Mouse (Mus musculus) cerebellum, adult 9-11 months (tissue): ENCODE data around the gene Daam1.

Experiments used
- DNase-seq: peaks from one replicate; pipeline ENCODE4 v3.0.0; 2022

Gene Daam1

DNA sequence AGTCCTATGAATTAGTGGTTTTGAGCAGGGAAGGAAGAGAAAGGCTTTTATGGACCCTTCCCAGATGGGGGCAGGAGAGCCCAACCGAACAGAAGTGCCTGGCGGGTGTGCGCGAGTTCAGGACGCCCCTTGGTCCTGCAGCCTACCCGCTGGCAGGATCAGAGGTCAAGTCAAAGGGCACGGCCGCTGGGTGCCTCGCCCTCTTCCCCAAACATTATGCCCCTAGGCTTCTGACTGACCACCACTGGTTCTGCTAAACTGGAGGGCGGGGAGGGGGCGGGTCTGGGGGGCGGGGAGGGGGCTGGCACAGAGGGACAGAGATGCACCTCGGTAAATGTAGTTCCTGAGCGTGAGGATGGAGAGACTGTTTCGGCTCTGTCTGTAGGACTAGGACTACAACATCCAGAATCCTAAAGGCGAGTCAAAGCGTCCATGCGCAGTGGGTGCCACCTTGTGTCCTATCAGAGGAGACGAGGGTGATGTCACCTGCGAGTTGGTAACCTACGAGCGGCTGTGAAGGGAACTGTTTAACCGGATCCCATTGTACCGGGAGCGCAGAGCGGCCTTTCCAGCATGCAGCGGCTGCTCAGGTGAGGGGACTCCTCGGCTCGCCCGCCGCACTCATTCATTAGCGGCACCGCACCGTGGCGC, at the start of gene Daam1:
Daam1 (plus strand) TSS at position 472 of the 651 bp plus-strand sequence.
- DNase-seq, result peak; percentile 99

DNA sequence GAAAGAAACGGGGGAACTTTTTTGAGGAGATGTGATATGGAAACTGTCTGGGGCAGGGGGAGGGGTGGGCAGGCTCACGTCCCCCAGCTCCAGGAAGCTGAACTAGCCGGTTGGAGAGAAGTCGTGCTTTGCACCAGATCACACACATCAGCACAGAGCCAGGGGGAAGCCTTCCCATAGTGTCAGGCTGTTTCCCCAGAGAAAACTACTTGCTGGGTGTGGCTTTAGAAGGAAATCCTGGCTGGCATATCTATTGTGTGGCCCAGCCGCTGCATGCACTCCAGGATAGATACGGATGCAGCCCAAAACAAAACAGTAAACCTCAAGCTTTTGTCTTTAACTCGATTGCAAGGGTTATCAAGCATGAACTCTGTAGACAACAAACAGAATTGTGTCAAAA, 49.7 kb upstream of the Daam1 start:
- DNase-seq, result no peak

DNA sequence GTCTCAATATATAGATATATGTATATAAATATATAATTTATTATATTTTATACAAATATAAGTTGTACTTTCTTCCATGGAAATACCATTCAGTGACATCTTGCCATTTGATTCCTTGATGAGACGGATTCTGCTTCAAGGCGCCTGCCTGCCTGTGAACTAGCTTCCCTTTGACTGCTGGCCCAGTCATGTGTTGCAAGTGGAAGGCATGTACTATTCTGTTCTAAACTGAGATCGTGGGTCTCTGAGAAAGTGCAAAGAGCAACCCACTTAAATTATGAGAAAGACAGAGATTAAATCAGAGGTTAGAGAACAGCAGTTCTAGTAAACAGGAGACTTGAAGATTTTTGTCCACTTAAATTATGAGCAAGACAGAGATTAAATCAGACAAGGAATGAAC, 46.9 kb upstream of the Daam1 start:
- DNase-seq, result no peak

DNA sequence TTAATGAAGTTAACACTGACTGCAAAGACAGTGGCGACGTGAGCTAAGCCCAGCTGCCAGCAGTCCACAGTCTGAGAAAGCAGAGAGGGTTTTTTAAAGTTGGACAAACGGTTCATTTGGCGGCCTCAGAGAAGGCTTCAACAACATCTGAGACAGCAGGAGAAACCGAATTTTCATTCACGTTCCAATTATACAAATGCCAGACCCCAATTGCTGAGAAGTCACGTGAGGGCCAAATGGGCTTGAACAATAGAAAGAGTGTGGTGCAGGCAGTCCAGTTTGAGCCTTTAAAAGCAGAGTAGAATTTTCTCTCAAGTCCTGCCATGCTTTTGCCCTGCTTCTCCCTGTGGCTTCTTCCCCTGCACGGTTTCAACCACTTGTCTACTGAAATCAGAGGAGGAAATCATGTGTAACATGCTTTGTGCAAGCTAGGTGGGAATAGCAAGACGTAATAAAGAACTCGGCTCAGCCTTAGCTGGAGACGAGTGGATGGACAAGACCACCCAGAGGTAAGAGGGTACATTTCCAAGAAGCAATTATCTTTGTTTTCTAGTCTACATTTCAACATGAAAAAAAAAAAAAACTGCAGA, 46.1 kb upstream of the Daam1 start:
- DNase-seq, result no peak

DNA sequence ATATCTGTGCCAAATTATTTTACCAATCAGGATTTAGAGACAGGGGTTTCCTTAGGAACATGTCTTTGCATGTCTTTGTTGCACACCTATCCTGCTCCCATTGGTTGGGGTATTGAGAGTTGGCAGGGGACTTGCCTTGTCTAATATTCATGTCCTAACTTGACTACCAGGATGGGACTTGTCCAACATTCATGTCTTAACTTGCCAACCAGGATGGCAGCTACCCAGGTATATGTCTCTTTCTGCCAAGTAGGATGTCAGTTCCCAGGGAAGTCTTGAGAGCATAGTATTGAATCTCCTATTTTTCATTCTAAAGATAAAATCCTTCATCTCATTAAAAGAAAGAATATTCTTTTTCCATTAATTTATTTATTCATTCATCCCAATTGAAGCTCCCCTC, 44.4 kb upstream of the Daam1 start:
- no peak for DNase-seq

DNA sequence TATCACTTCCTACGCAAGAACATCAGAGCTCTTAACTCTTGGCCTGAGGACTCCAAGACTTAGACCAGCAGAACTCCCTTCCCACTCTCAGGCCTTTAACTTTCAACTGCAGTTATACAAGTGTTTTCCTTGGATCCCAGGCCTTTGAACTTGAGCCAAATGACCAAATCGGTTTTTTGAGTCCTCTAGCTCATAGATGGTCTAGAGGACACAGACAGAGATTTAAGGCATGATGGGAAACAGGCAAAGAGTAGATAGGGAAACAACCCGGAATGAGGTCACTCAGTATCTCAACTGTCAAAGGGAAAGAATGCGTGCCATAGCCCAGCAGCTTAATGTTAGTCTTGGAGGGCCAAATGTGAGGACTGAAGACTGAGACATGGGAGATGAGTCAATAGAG, 42.1 kb upstream of the Daam1 start:
- DNase-seq, result no peak

DNA sequence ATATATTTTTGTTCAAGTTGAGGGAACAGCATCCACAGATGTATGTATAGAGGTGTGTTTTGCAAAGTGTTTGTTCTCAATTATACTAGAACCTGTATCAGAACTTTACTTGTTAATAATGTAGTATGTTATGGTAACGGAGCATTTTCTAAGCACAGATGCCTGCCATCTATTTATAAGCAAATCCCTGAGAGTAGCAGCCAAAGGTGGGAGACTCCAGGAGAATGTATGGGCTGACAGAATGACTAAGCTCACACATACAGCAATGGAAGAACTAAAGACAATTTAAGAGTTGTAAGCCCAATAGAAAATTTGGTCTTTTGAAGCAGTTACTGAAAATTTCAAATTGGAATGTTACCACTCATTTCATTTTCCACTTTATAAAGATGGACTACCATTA, 40.3 kb upstream of the Daam1 start:
- no peak for DNase-seq

DNA sequence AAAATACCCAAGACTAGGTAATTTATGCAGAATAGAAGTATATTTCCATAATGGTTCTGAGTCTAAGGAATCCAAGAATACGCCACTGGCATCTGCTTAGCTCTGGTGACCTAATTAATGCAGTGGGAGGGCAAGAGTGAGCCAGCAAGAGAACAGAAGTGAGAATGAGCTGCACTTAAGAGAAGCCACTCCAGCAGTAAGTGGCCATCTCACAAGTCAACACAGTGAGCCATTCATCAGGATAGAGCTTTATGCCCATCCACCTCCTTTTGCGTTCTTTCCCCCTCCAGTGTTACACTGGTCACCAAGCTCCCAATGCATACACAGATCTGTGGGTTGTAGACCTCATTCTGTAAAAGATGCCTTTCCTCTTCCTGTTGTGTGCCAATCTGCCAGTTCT, 37.8 kb upstream of the Daam1 start:
- no peak for DNase-seq

DNA sequence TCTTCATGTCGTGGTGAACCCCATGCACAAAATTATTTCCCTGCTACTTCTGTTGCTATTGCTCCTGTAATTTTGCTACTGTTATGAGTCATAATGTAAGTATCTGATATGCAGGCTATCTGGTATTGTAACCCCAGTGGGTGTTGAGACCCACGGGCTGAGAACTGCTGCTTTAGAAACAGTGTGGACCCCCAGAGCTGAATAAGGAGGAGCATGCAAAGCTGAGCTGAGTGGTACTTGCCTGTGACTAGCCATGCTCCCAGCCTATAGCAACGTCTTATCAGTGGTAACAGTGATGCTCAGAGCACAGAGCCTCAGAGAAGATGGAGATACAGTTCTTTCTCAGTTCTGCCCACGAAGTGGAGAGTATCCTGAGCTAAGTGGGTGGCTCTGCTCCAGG, 35.3 kb upstream of the Daam1 start:
- no peak for DNase-seq

DNA sequence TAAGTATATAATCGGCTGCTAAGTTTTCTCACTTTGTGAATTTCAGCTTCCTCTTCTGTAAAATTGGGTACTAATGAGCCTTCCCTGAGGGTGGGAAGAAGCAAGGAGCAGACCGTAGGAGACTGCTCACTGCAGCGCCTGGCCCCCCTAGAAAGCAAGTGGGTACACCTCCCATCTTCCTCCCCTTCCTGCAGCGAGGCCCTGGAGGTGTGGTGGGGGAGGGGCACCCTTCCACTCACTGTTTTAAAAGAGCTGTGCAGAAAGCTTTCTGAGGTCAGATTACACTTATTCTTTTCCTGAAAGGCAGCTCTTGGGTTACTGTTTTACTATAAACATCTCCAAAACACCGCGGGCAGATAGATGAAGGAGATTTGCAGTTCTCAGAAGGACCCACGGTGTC, 34.4 kb upstream of the Daam1 start:
- DNase-seq, result no peak

DNA sequence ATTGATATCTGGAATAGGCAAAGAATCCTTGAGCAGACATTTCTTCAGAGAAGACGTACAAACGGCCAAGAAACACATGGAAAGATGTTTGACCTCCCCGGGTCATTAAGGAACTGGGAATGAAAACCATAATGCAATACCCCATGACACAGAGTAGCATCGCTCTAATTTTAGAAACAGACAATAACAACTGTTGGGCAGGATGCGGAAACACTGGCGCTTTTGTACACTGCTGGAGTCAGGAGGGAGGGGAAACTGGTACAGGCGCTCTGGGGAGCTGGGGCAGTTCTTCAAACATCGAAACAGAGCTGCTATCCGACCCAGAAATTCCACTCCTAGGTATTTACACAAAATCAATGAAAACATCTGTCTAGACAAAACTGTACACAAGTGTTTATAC, 23.6 kb upstream of the Daam1 start:
- no peak for DNase-seq

DNA sequence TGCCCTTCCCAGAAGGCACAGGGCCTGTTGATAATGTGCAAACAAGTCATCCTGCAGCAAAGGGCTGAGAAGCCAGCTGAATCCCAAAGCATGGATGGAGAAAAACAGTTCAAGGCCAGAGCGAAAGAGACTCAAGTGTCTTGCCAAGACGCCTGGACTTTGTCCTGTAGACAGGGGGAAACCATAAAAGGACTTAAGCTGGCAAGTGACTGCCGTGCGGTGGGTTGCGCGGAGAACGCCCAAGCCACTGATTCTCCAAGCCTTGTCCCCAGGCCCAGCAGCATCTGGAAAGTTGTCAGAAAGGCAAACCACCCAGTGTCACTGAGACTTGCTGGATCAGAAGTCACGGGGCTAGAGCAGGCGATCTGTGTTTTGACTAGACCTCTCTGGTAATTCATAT, 22.2 kb upstream of the Daam1 start:
- DNase-seq, result no peak

DNA sequence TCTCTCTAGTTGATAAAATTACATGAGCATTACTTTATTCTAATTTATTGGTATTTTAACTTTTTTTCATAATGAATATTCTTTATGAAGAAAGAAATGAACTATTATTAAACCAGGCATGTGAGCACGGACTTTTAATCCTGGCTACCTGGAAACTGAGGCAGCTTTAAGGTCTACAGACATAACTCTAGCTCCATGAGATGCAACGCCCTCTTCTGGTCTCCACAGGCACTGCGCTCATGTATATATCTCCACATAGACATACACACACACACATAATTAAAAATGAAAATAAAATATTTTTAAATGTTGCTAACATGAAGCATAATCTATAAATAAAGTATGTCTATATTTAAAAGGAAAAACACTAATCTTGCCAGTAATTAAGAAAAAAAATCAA, 21.3 kb upstream of the Daam1 start:
- DNase-seq, result no peak

DNA sequence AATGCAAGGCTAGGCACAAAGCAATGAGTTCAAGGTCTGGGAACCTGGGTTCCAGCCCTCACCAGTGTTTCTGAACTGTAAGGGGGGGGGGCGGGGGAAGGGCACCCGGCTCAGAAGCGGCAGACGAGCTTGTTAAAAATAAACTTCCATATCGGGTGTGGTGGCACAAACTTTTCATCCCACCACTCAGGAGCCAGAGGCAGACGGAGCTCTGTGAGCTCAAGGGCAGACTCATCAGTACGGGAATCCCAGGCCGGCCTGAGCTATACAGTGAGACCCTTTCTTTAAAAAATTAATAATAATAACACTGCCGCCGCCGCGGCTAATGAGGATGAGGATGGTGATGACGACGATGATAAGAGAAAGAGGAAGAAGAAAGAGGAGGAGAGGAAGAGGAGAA, 18.3 kb upstream of the Daam1 start:
- no peak for DNase-seq

DNA sequence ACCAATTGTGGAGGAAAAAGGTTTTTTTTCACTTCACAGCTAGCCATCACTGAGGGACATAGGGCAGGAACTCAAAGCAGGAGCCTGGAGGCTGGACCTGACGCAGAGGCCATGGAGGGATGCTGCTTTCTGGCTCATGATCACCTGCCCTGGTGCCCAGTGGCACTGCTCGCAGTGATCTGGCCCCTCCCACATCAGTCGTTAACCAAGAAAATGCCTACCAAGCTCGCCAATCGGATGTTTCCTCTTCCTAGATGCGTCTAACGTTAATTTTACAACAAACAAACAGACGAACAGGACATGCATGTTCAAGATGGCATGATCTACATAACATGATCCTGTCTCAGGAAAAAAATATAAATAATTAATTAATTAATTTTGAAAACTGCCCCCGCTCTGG, 17.6 kb upstream of the Daam1 start:
- DNase-seq, result no peak

DNA sequence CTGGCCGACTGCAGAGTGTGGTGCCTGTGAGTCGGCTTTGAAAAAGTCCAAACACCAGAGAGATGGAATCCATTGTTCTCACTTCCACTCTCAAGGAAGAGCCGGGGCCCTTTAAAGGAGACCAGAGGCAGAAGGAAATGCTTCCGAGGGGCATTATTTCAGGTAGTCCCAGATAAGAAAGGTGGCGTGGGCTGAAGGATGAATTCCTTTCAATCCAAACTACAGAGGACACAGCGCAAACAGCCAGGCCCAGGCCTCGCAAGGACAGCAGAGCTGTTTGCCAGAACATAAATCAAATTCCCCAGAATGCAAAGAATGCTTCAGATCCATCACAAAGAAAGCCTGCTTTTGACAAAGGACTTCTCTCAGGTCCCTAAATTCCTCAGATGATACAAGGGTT, 17.1 kb upstream of the Daam1 start:
- no peak for DNase-seq

DNA sequence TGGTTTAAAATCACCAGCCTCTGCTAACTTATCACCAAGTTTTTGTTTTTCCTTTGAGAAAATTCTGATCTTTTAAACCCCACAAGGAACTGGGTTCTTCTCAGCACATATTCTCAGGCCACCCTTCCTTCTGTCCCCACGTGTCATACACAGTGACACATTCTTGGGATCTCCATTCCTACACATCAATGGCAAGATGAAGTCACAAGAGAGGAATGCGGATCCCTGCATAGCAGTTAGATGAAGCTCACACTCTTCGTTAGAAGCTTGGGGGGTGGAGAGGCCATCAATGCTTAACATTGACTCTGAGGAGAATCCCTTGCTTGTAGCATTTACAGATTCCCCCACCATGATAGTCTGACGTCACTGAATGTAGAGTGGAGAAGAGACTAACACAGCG, 10.8 kb upstream of the Daam1 start:
- DNase-seq, result no peak

DNA sequence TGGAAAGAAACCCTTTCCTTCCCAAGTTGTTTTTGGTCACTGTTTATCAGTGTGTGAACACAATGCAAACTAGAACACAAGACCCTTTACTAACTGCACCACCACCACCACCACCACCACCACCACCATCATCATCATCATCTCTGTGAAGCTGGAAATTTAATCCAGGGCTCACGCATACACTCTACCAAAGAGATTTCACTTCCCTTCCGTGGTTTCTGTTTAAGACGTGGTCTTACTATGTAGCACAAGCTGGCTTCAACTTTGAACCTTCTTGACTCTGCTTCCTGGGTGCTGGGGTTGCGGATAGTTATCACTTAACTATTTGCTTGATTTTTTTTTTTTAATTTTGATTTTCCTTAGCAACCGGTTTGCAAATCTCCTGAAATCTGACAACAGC, 9.6 kb upstream of the Daam1 start:
- DNase-seq, result no peak

DNA sequence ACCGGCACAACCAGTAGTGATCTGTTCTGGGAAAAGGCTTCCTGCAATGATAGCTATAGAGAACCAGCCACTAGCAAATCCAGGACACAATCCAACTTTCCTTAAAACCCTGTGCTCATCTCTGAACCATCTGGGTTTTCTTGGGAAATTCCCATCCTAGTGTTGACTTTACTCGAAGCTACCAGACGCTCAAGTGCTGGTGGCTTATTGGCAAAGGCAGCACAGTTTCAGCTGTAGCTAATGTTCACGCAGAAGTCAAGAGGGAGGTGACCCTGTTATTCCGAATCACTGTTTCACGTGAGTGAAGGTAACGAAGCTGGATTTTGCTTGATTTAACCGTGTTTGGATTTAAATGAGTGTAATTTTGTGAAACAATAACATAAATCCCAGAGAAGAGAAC, 9.1 kb upstream of the Daam1 start:
- no peak for DNase-seq

DNA sequence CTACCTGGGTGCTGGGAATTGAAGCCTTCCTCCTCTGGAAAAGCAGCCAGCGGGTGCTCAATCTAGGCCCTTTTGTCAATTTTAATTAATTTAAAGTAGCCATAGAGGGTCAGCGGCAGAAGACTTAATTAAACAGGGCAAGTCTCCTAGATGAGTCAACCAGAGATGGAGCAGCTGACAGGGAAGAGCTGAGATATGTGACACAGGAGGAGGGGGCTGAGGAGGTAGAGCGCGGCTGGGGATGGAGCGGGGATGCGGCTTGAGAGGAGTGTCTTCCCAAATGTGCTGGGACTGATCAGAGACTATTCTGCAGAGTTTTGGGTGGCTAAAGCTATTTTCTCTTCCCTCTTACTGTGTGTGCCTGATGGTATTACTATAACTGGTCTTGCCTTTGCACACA, 6.0 kb upstream of the Daam1 start:
- DNase-seq, result no peak

DNA sequence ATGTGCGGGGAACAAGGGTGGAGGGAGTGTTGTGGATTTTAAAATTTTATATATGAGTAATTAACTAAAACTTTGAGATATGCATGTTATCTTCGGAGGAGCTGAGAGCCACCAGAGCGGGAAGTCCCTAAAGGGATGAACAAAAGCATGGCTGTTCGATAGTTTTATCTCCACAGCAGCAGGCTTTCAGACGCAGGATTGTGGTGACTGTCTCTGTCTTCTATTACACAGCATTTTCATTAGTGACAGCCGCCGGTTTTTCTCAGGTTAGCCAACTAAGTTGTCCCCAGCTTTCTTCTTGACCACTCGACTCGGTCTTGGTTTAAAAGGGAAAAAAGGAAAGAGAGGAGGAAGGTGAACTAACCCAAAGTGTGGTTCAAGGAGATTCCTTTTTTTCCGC, 739 bp upstream of the Daam1 start:
- no peak for DNase-seq

DNA sequence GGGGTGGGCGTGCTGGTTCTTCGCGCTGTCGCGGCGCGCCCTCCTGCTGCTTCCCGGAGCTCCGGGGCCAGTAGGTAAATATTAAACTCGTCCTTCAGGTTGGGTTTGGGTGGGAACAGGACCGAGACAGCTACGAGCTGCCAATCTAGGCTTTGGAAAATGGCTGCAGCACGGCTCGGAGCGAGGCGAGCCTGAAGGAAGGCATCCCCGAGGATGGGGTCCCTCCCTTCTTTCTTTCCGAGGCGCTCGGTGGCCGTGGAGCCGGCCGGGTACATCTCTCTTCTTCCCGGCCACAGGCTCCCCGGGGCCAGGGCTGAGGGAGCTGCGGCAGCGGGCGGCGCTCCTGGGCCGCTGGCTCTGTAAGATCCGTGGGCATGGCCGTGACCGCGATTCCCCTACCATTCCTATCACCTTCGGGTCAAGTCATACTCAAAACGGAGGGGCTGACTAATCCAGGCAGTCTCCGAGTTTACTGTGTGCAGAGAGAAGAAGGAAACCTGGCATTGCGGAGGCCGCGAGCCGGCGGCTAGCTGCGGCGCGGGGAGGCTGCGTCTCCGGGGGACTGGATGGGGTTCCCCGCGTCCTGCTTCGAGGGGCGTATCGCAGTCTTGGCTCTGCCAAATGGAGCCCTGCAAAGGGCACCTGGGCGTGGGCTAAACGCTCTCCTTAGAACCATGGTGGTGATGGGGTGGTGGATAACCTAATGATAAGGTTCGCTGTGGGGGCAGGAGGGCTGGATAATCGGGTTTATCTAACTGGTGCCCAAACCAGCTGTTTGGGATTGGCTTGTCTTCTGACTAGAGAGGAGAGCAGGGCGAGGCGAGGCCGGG, 595 bp downstream of the Daam1 start:
- DNase-seq, result peak; percentile 62

DNA sequence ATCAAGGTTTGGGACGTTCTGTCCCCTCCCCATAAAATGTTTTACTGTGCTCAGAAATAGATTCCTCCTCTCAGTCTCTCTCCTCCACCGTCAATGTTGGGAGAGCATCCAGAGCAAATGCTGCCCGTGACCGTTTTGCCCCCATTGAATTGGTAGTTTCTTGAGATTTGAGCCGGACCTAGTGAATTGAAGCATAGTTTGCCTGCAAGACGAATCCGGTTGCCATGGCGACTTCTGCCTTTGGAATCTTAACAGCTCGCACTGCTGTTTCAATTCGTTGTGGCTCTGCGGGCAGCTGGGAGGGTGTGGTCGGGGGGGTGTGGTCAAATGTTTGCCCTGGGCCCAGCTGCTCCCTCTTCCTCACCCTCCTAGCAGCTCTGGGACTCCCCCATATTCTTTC, 1.3 kb downstream of the Daam1 start:
- DNase-seq, result peak; percentile 55

DNA sequence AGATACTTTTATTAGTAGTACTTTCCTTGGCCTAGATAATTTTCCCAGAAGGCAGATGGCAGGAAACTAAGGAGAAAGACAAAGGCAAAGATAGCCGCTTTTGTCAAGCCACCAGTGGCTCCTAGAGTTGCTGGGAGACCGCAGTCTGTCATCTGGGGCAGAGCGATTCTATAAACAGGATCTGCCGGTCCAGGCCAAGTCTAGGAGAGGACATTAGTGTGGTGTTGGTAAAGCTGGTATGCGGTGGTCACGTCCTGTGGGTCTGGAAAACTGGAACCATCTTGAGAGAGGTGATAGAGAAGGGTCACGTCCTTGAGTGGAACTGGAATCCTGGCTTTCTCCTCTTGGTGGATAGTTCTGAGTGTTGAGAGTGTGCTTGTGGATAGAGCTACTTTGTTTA, 3.2 kb downstream of the Daam1 start:
- DNase-seq, result no peak
